Mouse (Mus musculus) neural tube, embryonic 14.5 days (tissue): ENCODE results near the gene Cyp8b1. TPM values are rescaled to one million over a fixed set of nuclear protein-coding genes. Genes with fewer than 3 reads are reported as not detected.

Experiments
- ATAC-seq: fragments of 200-750 bp; cut with Nextera tagmentation; 2 replicates; pipeline ENCODE4 v1.8.0; 2017; ENCODE audit warnings: low read depth, mild to moderate bottlenecking, moderate TSS enrichment, moderate library complexity
- H3K27ac ChIP-seq: fragments of 300-500 bp; sonication (generic); 2 replicates; pipeline ENCODE4 v1.5.1; 2014; ENCODE audit warnings: low read depth, mild to moderate bottlenecking, control low read depth, low read length, moderate library complexity, mixed read lengths
- H3K27me3 ChIP-seq: fragments of 300-500 bp; sonication (generic); 2 replicates; pipeline ENCODE4 v1.6.1; 2014; ENCODE audit warnings: low read length; ENCODE audit not compliant: control insufficient read depth, insufficient read depth
- H3K36me3 ChIP-seq: fragments of 300-500 bp; sonication (generic); 2 replicates; pipeline ENCODE4 v1.6.1; 2014; ENCODE audit warnings: low read length, mixed read lengths; ENCODE audit not compliant: control insufficient read depth, insufficient read depth
- H3K4me1 ChIP-seq: fragments of 300-500 bp; sonication (generic); 2 replicates; pipeline ENCODE4 v1.6.1; 2014; ENCODE audit warnings: low read length; ENCODE audit not compliant: control insufficient read depth, insufficient read depth
- H3K4me2 ChIP-seq: fragments of 300-500 bp; sonication (generic); 2 replicates; pipeline ENCODE4 v1.6.1; 2014; ENCODE audit warnings: mild to moderate bottlenecking, low read depth, low read length, control low read depth
- H3K4me3 ChIP-seq: fragments of 300-500 bp; sonication (generic); 2 replicates; pipeline ENCODE4 v1.5.1; 2014; ENCODE audit warnings: low read depth, low read length, control low read depth, mixed read lengths
- H3K9ac ChIP-seq: fragments of 300-500 bp; sonication (generic); replicated peaks from 2 replicates; pipeline ENCODE4 v1.6.1; 2014; ENCODE audit warnings: low read depth, mild to moderate bottlenecking, control low read depth, low read length, mixed read lengths
- H3K9me3 ChIP-seq: fragments of 300-500 bp; sonication (generic); 2 replicates; pipeline ENCODE4 v1.6.1; 2016; ENCODE audit warnings: low read length; ENCODE audit not compliant: control insufficient read depth
- WGBS: fragments of 180-500 bp; shearing (Covaris S2); extraction: QIAGEN DNeasy Blood & Tissue Kit; methylation state at CpG from one replicate; pipeline ENCODE4 v1.1.7; 2014; 5-methylcytosine and 5-hydroxymethylcytosine counted together
- polyA plus RNA-seq: library from polyadenylated mRNA; unstranded; fragments of >200 nt; fragmentation: Nextera tagmentation; extraction: Ambion mirVana; gene quantifications from 2 replicates; pipeline ENCODE4 v1.2.1, GENCODE M21; 2014

Gene Cyp8b1
- polyA plus RNA-seq, 1 experiment from 2014 or later: not detected

- H3K4me3 ChIP-seq: no peak overlapping the region
- no peaks in the 10 kb centered on the region for H3K36me3 ChIP-seq
- no peaks in the 10 kb centered on the region for H3K9me3 ChIP-seq
- no peak overlapping the region for H3K9ac ChIP-seq
- no peaks in the 10 kb centered on the region for H3K27me3 ChIP-seq
- H3K4me1 ChIP-seq: 0 out of 2 replicates have a peak, but pooled peaks cover 3% of the 10 kb centered on the region
- no peak overlapping the region for H3K4me2 ChIP-seq
- no peak for ATAC-seq
- 87% methylated on average over 6 of the region's 6 CpGs for WGBS
- no peak overlapping the region for H3K27ac ChIP-seq
These were observed 47.9 kb downstream of the Cyp8b1 start for GRCm38 (mm10) chr9:121868236-121868635.

GRCm38 (mm10) chr9:121867632-121868031 is 48.5 kb downstream of the Cyp8b1 start:
- Histone ChIP-seq H3K27me3 (no peaks in the 10 kb centered on the region), H3K4me1 (0 out of 2 replicates have a peak, but pooled peaks cover 3% of the 10 kb centered on the region), H3K9ac (no peak overlapping the region), H3K4me2 (no peak overlapping the region), H3K9me3 (no peaks in the 10 kb centered on the region), H3K4me3 (no peak overlapping the region), H3K27ac (no peak overlapping the region), H3K36me3 (no peaks in the 10 kb centered on the region)
- WGBS: 92% methylated on average over 6 of the region's 6 CpGs
- ATAC-seq: no peak

GRCm38 (mm10) chr9:121865425-121866008 is 50.6 kb downstream of the Cyp8b1 start:
- 20% methylated on average over 3 of the region's 3 CpGs for WGBS
- peak; percentile 60; the same call in 1 of the 2 replicates for ATAC-seq

GRCm38 (mm10) chr9:121864837-121865236 is 51.3 kb downstream of the Cyp8b1 start:
- Histone ChIP-seq H3K4me3 (no peak overlapping the region), H3K27ac (no peak overlapping the region), H3K9me3 (no peaks in the 10 kb centered on the region), H3K4me2 (no peak overlapping the region), H3K4me1 (0 out of 2 replicates have a peak, but pooled peaks cover 3% of the 10 kb centered on the region), H3K9ac (no peak overlapping the region), H3K36me3 (no peaks in the 10 kb centered on the region), H3K27me3 (no peaks in the 10 kb centered on the region)
- no peak for ATAC-seq
- WGBS: 75% methylated on average over 4 of the region's 4 CpGs

More at GRCm38 (mm10) chr9:121865425-121866008, 50.6 kb downstream of the Cyp8b1 start:
- no peaks in the 10 kb centered on the region for H3K36me3 ChIP-seq
- no peak overlapping the region for H3K27ac ChIP-seq
- H3K4me2 ChIP-seq: no peak overlapping the region
- H3K27me3 ChIP-seq: no peaks in the 10 kb centered on the region
- 0 out of 2 replicates have a peak, but pooled peaks cover 3% of the 10 kb centered on the region for H3K4me1 ChIP-seq
- no peak overlapping the region for H3K4me3 ChIP-seq
- H3K9ac ChIP-seq: no peak overlapping the region
- H3K9me3 ChIP-seq: no peaks in the 10 kb centered on the region

Other genes with a start within 250 kb of the Cyp8b1 start
- 18.1 and 19.8 TPM in 2 replicates for gene Sec22c, start 210.8 kb downstream of the Cyp8b1 start, polyA plus RNA-seq
- gene Ss18l2, start 206.0 kb downstream of the Cyp8b1 start, polyA plus RNA-seq: 194 and 208 TPM in 2 replicates
- gene Nktr, start 197.1 kb downstream of the Cyp8b1 start, polyA plus RNA-seq: 64.9 and 82.9 TPM in 2 replicates
- gene Zfp651, start 157.0 kb downstream of the Cyp8b1 start, polyA plus RNA-seq: 15.7 and 17.0 TPM in 2 replicates
- gene Klhl40, start 138.7 kb downstream of the Cyp8b1 start, polyA plus RNA-seq: 1.7 and 2.4 TPM in 2 replicates
- gene Hhatl, start 123.8 kb downstream of the Cyp8b1 start, polyA plus RNA-seq: 0.26 and 0.40 TPM in 2 replicates
- gene Ccdc13, start 76.8 kb downstream of the Cyp8b1 start, polyA plus RNA-seq: 1.9 and 2.7 TPM in 2 replicates
- 135 and 159 TPM in 2 replicates for gene Higd1a, start 57.9 kb downstream of the Cyp8b1 start, polyA plus RNA-seq
- 1.6 and 2.0 TPM in 2 replicates for gene Ackr2, start 17.9 kb downstream of the Cyp8b1 start, polyA plus RNA-seq
- gene Fam198a, start 34.7 kb upstream of the Cyp8b1 start, polyA plus RNA-seq: 1.0 and 2.5 TPM in 2 replicates
- gene Pomgnt2, start 80.8 kb upstream of the Cyp8b1 start, polyA plus RNA-seq: 26.6 and 28.1 TPM in 2 replicates
- gene Snrk, start 201.0 kb upstream of the Cyp8b1 start, polyA plus RNA-seq: 43.0 and 55.6 TPM in 2 replicates